Mouse (Mus musculus) gastrocnemius, postnatal 36 days (tissue): Measurements from ENCODE around the gene Tpk1. TPM values are rescaled to one million over a fixed set of nuclear protein-coding genes. Genes with fewer than 3 reads are reported as not detected.
"Not testable (repeated sequence)": the region's sequence is repeated elsewhere in the genome, so short reads cannot be mapped to it uniquely, and the experiment has no call there.

Experiments used
- DNase-seq, 2 experiments: peaks; one replicate each; pipeline ENCODE4 v3.0.0; 2022
- intact Hi-C: fragments of 180-260 bp; cut with DNase I; formaldehyde crosslinking; loops from one replicate; pipeline ENCODE4 v1.15.1; 2025
- total RNA-seq, 2 experiments: library from RNA; stranded (reverse); gene quantifications; 2 replicates each; pipeline ENCODE4 v1.2.3; 2021

Tpk1 gene
- total RNA-seq, 2 experiments from 2014 or later: 1.8 to 2.0 TPM

- intact Hi-C loops: no loop called here
- DNase-seq: no peak
These were observed 134.1 kb downstream of the Tpk1 start for GRCm38 (mm10) chr6:43531996-43532395.

- DNase-seq: no peak
- intact Hi-C loops: no loop called here
These were observed 137.1 kb downstream of the Tpk1 start for GRCm38 (mm10) chr6:43528996-43529395.

GRCm38 (mm10) chr6:43525028-43525427, 141.1 kb downstream of the Tpk1 start:
- intact Hi-C loops: no loop called here

GRCm38 (mm10) chr6:43522046-43522445, 144.0 kb downstream of the Tpk1 start:
- intact Hi-C loops: no loop called here
- no peak for DNase-seq

More at GRCm38 (mm10) chr6:43525028-43525427, 141.1 kb downstream of the Tpk1 start:
- no peak for DNase-seq

- intact Hi-C loops: no loop called here
- no peak for DNase-seq
These were observed 145.9 kb downstream of the Tpk1 start for GRCm38 (mm10) chr6:43520218-43520617.

GRCm38 (mm10) chr6:43518378-43518777, 147.7 kb downstream of the Tpk1 start:
- intact Hi-C loops: no loop called here
- no peak for DNase-seq

GRCm38 (mm10) chr6:43517316-43517655, 148.8 kb downstream of the Tpk1 start:
- DNase-seq: no peak
- intact Hi-C loops: no loop called here

GRCm38 (mm10) chr6:43516593-43517315, 149.3 kb downstream of the Tpk1 start:
- no peak for DNase-seq
- intact Hi-C loops: no loop called here

GRCm38 (mm10) chr6:43506686-43507385, 159.2 kb downstream of the Tpk1 start:
- intact Hi-C loops, DNase-seq: not testable (repeated sequence)

GRCm38 (mm10) chr6:43504609-43505230, 161.4 kb downstream of the Tpk1 start:
- intact Hi-C loops: no loop called here
- DNase-seq: no peak

GRCm38 (mm10) chr6:43492367-43492766, 173.7 kb downstream of the Tpk1 start:
- intact Hi-C loops: no loop called here
- DNase-seq: no peak

- DNase-seq: no peak
- intact Hi-C loops: no loop called here
These were observed 179.4 kb downstream of the Tpk1 start for GRCm38 (mm10) chr6:43486691-43487090.

GRCm38 (mm10) chr6:43480687-43481086, 185.4 kb downstream of the Tpk1 start:
- intact Hi-C loops: no loop called here

GRCm38 (mm10) chr6:43478810-43479209, 187.3 kb downstream of the Tpk1 start:
- no peak for DNase-seq
- intact Hi-C loops: no loop called here

More at GRCm38 (mm10) chr6:43480687-43481086, 185.4 kb downstream of the Tpk1 start:
- no peak for DNase-seq

- intact Hi-C loops: no loop called here
- DNase-seq: no peak
These were observed 189.7 kb downstream of the Tpk1 start for GRCm38 (mm10) chr6:43476406-43476805.

GRCm38 (mm10) chr6:43475921-43476320, 190.2 kb downstream of the Tpk1 start:
- intact Hi-C loops: no loop called here
- no peak for DNase-seq

GRCm38 (mm10) chr6:43471556-43471955, 194.5 kb downstream of the Tpk1 start:
- intact Hi-C loops: no loop called here
- no peak for DNase-seq

GRCm38 (mm10) chr6:43468821-43469594, 197.1 kb downstream of the Tpk1 start:
- intact Hi-C loops: no loop called here
- DNase-seq: no peak

GRCm38 (mm10) chr6:43462849-43463369, 203.2 kb downstream of the Tpk1 start:
- intact Hi-C loops: no loop called here
- DNase-seq: no peak

GRCm38 (mm10) chr6:43462189-43462848, 203.8 kb downstream of the Tpk1 start:
- intact Hi-C loops: no loop called here
- no peak for DNase-seq
